ENCODE assay signal across 8 mouse cellular contexts in the genomic region with DNA sequence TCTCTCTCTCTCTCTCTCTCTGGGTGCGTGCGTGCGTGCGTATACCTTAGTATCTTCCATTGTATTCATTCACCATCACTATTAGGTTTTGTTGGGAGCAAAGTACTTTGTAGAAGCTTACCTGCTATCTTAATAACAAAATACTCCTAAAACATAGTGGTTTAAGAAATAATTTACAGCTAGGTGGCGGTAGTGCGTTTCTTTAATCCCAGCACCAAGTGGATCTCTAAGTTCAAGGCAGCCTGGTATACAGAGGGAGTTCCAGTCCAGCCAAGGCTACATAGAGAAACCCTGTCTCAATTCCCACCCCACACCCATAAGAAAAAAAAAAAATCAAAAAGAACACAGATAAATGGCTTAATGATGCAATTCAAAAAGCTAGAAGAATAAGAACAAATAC. TPM values are rescaled to one million over a fixed set of nuclear protein-coding genes. Genes with fewer than 3 reads are reported as not detected.
DNase-seq lines count a peak whose midpoint lies in the region; ATAC-seq and TF ChIP-seq lines count a peak whose summit lies in the region.

No protein-coding gene starts in this region.

- no peak for TF ChIP-seq EP300 in liver, embryonic 14.5 days (IDR thresholded peaks at IDR 0.05; ENCODE audit: low read depth)

- no peaks in the 10 kb centered on the region for H3K9me3 ChIP-seq in embryonic facial prominence, embryonic 11.5 days (replicated peaks; ENCODE audit: control insufficient read depth, low read length)
- no peaks in the 10 kb centered on the region for H3K9me3 ChIP-seq in embryonic facial prominence, embryonic 10.5 days
- H3K9me3 ChIP-seq in liver, embryonic 14.5 days (ENCODE audit: control insufficient read depth, low read length): no peaks in the 10 kb centered on the region

- peak; percentile 53 for DNase-seq in embryonic facial prominence, embryonic 11.5 days (ENCODE audit: low spot score)
- DNase-seq in embryonic facial prominence, embryonic 10.5 days (ENCODE audit: low spot score): no peak
- DNase-seq in liver, embryonic 14.5 days (ENCODE audit: low read depth in 3 of 3, low spot score in 3 of 3): peak; percentile 39 to 48 (median 41)
- DNase-seq in liver: no peak
- peak; percentile 53 for DNase-seq in c-Kit-positive CD71-negative TER-119-negative erythroid progenitor cells, embryonic 14.5 days (ENCODE audit: low read depth)
- peak; percentile 57 for DNase-seq in lung, postnatal 10 days
- DNase-seq in urinary bladder, postnatal 4 days (ENCODE audit: low spot score in 2 of 2): no peak

- no peak for ATAC-seq in embryonic facial prominence, embryonic 11.5 days (replicated peaks; ENCODE audit: insufficient number of reproducible peaks, low FRiP score, low TSS enrichment, low read depth)
- no peak for ATAC-seq in liver, embryonic 14.5 days (ENCODE audit: insufficient read depth)
- no peak for ATAC-seq in activated CD4-positive, CD25-positive, alpha-beta regulatory T cell, adult 4 months

- H3K27ac ChIP-seq in embryonic facial prominence, embryonic 11.5 days (replicated peaks; ENCODE audit: low read depth, low read length): no peak overlapping the region
- H3K27ac ChIP-seq in embryonic facial prominence, embryonic 10.5 days (replicated peaks): no peak overlapping the region
- no peak overlapping the region for H3K27ac ChIP-seq in liver, embryonic 14.5 days

- no peak overlapping the region for H3K4me3 ChIP-seq in embryonic facial prominence, embryonic 11.5 days (ENCODE audit: low read depth, low read length)
- no peak overlapping the region for H3K4me3 ChIP-seq in embryonic facial prominence, embryonic 10.5 days
- no peak overlapping the region for H3K4me3 ChIP-seq in liver, embryonic 14.5 days (ENCODE audit: insufficient read depth in 1 of 2, low read depth in 2 of 2, low read length in 2 of 2)

- no peaks in the 10 kb centered on the region for H3K4me1 ChIP-seq in embryonic facial prominence, embryonic 11.5 days (ENCODE audit: control insufficient read depth, insufficient read depth, low read length)
- H3K4me1 ChIP-seq in embryonic facial prominence, embryonic 10.5 days: no peaks in the 10 kb centered on the region
- H3K4me1 ChIP-seq in liver, embryonic 14.5 days (replicated peaks; ENCODE audit: control insufficient read depth in 2 of 2, insufficient read depth in 2 of 2, low read length in 1 of 2): no peaks in the 10 kb centered on the region

- peak; percentile 49; the same call in 1 of the 2 replicates for TF ChIP-seq CTCF in liver, embryonic 14.5 days (IDR thresholded peaks at IDR 0.05; ENCODE audit: low read depth)

- H3K27me3 ChIP-seq in embryonic facial prominence, embryonic 11.5 days (ENCODE audit: control insufficient read depth, insufficient read depth, low read length): no peaks in the 10 kb centered on the region
- H3K27me3 ChIP-seq in embryonic facial prominence, embryonic 10.5 days (replicated peaks; ENCODE audit: low read depth, poor library complexity, severe bottlenecking): no peaks in the 10 kb centered on the region
- H3K27me3 ChIP-seq in liver, embryonic 14.5 days (ENCODE audit: control insufficient read depth, insufficient read depth, low read length): no peaks in the 10 kb centered on the region

- no peaks in the 10 kb centered on the region for H3K36me3 ChIP-seq in embryonic facial prominence, embryonic 11.5 days (replicated peaks; ENCODE audit: control insufficient read depth, insufficient read depth, low read depth, low read length)
- peaks cover 76% of the 10 kb centered on the region for H3K36me3 ChIP-seq in embryonic facial prominence, embryonic 10.5 days (replicated peaks)
- H3K36me3 ChIP-seq in liver, embryonic 14.5 days (replicated peaks; ENCODE audit: control insufficient read depth, insufficient read depth, low read depth): no peaks in the 10 kb centered on the region

- no peak overlapping the region for H3K9ac ChIP-seq in embryonic facial prominence, embryonic 11.5 days (replicated peaks; ENCODE audit: low read length)
- H3K9ac ChIP-seq in liver, embryonic 14.5 days (replicated peaks): no peak overlapping the region

- WGBS in embryonic facial prominence, embryonic 11.5 days: 92% methylated on average over 6 of the region's 6 CpGs
- WGBS in embryonic facial prominence, embryonic 10.5 days: 87% methylated on average over 6 of the region's 6 CpGs
- 70% methylated on average over 6 of the region's 6 CpGs for WGBS in liver, embryonic 14.5 days (ENCODE audit: insufficient replicate concordance)

- no peak overlapping the region for H3K4me2 ChIP-seq in embryonic facial prominence, embryonic 11.5 days (ENCODE audit: low read depth, low read length)
- no peak overlapping the region for H3K4me2 ChIP-seq in liver, embryonic 14.5 days (ENCODE audit: low read depth)

RNA-seq across cellular contexts. Expression of a gene that starts 13.9 kb away (rescaled TPM):
- polyA plus RNA-seq in embryonic facial prominence, embryonic 11.5 days (2014; fragmentation: Nextera tagmentation; extraction: Ambion mirVana): 25.3 and 27.2 TPM in 2 replicates
- 36.9 and 38.2 TPM in 2 replicates for polyA plus RNA-seq in embryonic facial prominence, embryonic 10.5 days (2016; fragmentation: Nextera tagmentation; extraction: Ambion mirVana)
- 2.1 and 2.6 TPM in 2 replicates for polyA plus RNA-seq in liver, embryonic 14.5 days (2012; rRNA removed)
- polyA plus RNA-seq in liver, embryonic 14.5 days (2014; fragmentation: Nextera tagmentation; extraction: Ambion mirVana): 2.5 and 2.6 TPM in 2 replicates
- polyA plus RNA-seq in activated CD4-positive, CD25-positive, alpha-beta regulatory T cell, adult 4 months (2017; shearing (Covaris generic)): 1 to 10 TPM; 4.1 to 4.3 TPM

RNA-seq across cellular contexts. Expression of a gene that starts 42.6 kb away (rescaled TPM):
- polyA plus RNA-seq in embryonic facial prominence, embryonic 11.5 days (2014; fragmentation: Nextera tagmentation; extraction: Ambion mirVana): 23.0 and 24.8 TPM in 2 replicates
- 24.2 and 25.4 TPM in 2 replicates for polyA plus RNA-seq in embryonic facial prominence, embryonic 10.5 days (2016; fragmentation: Nextera tagmentation; extraction: Ambion mirVana)
- 0.42 and 0.59 TPM in 2 replicates for polyA plus RNA-seq in liver, embryonic 14.5 days (2012; rRNA removed)
- 0.58 and 0.78 TPM in 2 replicates for polyA plus RNA-seq in liver, embryonic 14.5 days (2014; fragmentation: Nextera tagmentation; extraction: Ambion mirVana)
- 1 to 10 TPM; 1.2 to 1.8 TPM for polyA plus RNA-seq in activated CD4-positive, CD25-positive, alpha-beta regulatory T cell, adult 4 months (2017; shearing (Covaris generic))

Comparison
In these comparisons a context has a peak if more than half of its experiments do, and no peak if none do; other contexts are left out.
1. DNase-seq: peak in embryonic facial prominence, embryonic 11.5 days (single experiment), liver, embryonic 14.5 days (3 of 3), c-Kit-positive CD71-negative TER-119-negative erythroid progenitor cells, embryonic 14.5 days (single experiment) and lung, postnatal 10 days (single experiment); none in embryonic facial prominence, embryonic 10.5 days (single experiment), liver (single experiment) and urinary bladder, postnatal 4 days (0 of 2).